Mouse (Mus musculus) myocyte (in vitro differentiated cells): ENCODE results near the gene Gpr37l1.

Experiments
- CEBPB ChIP-seq: IDR thresholded peaks from 2 replicates; pipeline ENCODE4 v1.6.1; 2011; ENCODE audit warnings: mild to moderate bottlenecking, moderate library complexity; ENCODE audit not compliant: poor library complexity, insufficient read depth, severe bottlenecking
- MYOD1 ChIP-seq, 3 experiments: IDR thresholded peaks; one replicate each; pipeline ENCODE4 v1.6.1; 2011; ENCODE audit warnings: control low read depth in 2 of 3, low read depth in 2 of 3, mild to moderate bottlenecking in 2 of 3, moderate library complexity in 1 of 3; ENCODE audit not compliant: insufficient read length in 2 of 3, control insufficient read depth in 1 of 3
- USF1 ChIP-seq: IDR thresholded peaks from one replicate; pipeline ENCODE4 v1.6.1; 2011; ENCODE audit warnings: low read depth, mild to moderate bottlenecking, control low read depth, moderate library complexity

- TF ChIP-seq USF1 = no peak
- no peak for TF ChIP-seq MYOD1 (IDR thresholded peaks at IDR 0.05; ENCODE audit: control insufficient read depth in 1 of 3, insufficient read length in 2 of 3, low read depth in 2 of 3)
- no peak for TF ChIP-seq CEBPB
These were observed 13.0 kb downstream of the Gpr37l1 start for GRCm38 (mm10) chr1:135154411-135154959.
